ENCODE assay signal across 10 mouse cellular contexts in the genomic region with DNA sequence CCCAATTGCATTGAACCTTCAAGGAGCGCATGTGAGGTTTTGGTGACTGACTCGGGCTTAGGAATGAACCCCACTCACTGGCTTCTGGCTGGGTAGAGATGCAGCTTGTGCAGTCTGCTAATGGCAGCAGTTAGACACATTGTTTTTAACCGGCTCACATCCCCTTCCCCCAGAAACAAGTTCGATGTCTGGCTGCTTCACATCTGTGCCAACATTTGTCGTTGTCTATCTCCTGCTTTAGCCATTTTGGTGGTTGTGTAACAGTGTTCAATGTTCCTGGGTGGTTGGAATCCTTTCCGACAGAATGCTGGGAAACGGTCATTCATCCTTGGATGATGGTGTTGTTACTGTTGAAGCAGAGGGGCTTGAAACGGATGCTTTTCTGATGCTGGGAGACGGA.
DNase-seq lines count a peak whose midpoint lies in the region; TF ChIP-seq lines count a peak whose summit lies in the region.
"Had no signal": no experiment of that assay in that cellular context is flagged by ENCODE, and none has a peak within 500 bp of the region (broad histone marks: within the 10 kb centered on the region; RNA-seq: fewer than 3 reads in every experiment).

No protein-coding gene starts in this region.

- H3K4me1 ChIP-seq in cortical plate, adult 2 months (ENCODE audit: control insufficient read depth, insufficient read depth, low read length), result peaks cover 19% of the 10 kb centered on the region

- peak overlapping the region; percentile 52 for H3K4me2 ChIP-seq in myocyte (ENCODE audit: low read depth)

- no peak for DNase-seq in left cerebral cortex, adult 2 months (ENCODE audit: extremely low spot score in 1 of 2, low spot score in 2 of 2)
- no peak for DNase-seq in left cerebral cortex, adult 18-20 months (ENCODE audit: low spot score in 2 of 2)
- peak; percentile 42 for DNase-seq in Muller cell, postnatal 12 days (ENCODE audit: inconsistent ontology term)
- DNase-seq in gastrocnemius, postnatal 10 days, result no peak
- no peak for DNase-seq in cerebellum, postnatal 14 days
- DNase-seq: left cerebral cortex, postnatal 4 days; lung, postnatal 14 days; right cerebral cortex, adult 18-20 months had no signal

- intact Hi-C loops in left cerebral cortex, adult 2 months (cut with DNase I), result no loop called here

- H3K79me2 ChIP-seq in myocyte (ENCODE audit: control insufficient read depth, insufficient read depth), result peaks cover 46% of the 10 kb centered on the region

- TF ChIP-seq POLR2A in cortical plate, adult 2 months (IDR thresholded peaks at IDR 0.05; ENCODE audit: extremely low read depth, insufficient read depth, low read length), result no peak
- TF ChIP-seq POLR2A in myocyte (IDR thresholded peaks at IDR 0.05; ENCODE audit: insufficient read length, low read depth), result no peak

- no peak for TF ChIP-seq CTCF in left cerebral cortex, adult 2 months (IDR thresholded peaks at IDR 0.05)
- no peak for TF ChIP-seq CTCF in cortical plate, adult 2 months (IDR thresholded peaks at IDR 0.05; ENCODE audit: extremely low read depth, insufficient read depth, low read length)

- H3K27ac ChIP-seq in left cerebral cortex, adult 2 months, result peak overlapping the region; percentile 62
- H3K27ac ChIP-seq in cortical plate, adult 2 months (ENCODE audit: insufficient read depth, low read length), result peak overlapping the region; percentile 18; the same call in 1 of the 2 replicates

- H3K27me3 ChIP-seq in myocyte (ENCODE audit: control insufficient read depth, insufficient read depth, insufficient read length), result no peaks in the 10 kb centered on the region

- no peaks in the 10 kb centered on the region for H3K36me3 ChIP-seq in myocyte (ENCODE audit: control insufficient read depth, insufficient read depth)

- no peak overlapping the region for H3ac ChIP-seq in myocyte (ENCODE audit: control insufficient read depth, insufficient read length)

- H3K4me3 ChIP-seq in left cerebral cortex, adult 2 months, result no peak overlapping the region
- H3K4me3 ChIP-seq in cortical plate, adult 2 months (ENCODE audit: insufficient read depth, low read length), result no peak overlapping the region
- no peak overlapping the region for H3K4me3 ChIP-seq in myocyte

TF ChIP-seq in myocyte, 11 proteins besides CTCF, POLR2A, EP300 and RAD21:
- TF ChIP-seq MYOG (IDR thresholded peaks at IDR 0.05; ENCODE audit: control insufficient read depth in 1 of 3, insufficient read depth in 1 of 3, insufficient read length in 2 of 3, low read depth in 2 of 3), result no peak
- TF ChIP-seq MYOD1 (IDR thresholded peaks at IDR 0.05; ENCODE audit: control insufficient read depth in 1 of 3, insufficient read length in 2 of 3, low read depth in 2 of 3), result peak in 2 of 3 experiments; percentile 39 to 60
TF ChIP-seq in myocyte: peak in this region for 1.
